Mouse (Mus musculus): Measurements from ENCODE around the gene Tas1r2. TPM values are rescaled to one million over a fixed set of nuclear protein-coding genes. Genes with fewer than 3 reads are reported as not detected.

The Tas1r2 gene
- not detected for polyA plus RNA-seq (2017; shearing (Covaris generic))

GRCm38 (mm10) chr4:139653238-139653637 lies at the start of gene Tas1r2:
TSS of gene Tas1r2 (plus strand) at chr4:139653538.

GRCm38 (mm10) chr4:139622373-139623282 lies 30.7 kb upstream of the Tas1r2 start, which contains the start of gene Aldh4a1:
TSS of gene Aldh4a1 (plus strand) at chr4:139622866.

Other genes starting within 250 kb of the Tas1r2 start
- gene Iffo2, start 123.0 kb upstream of the Tas1r2 start, polyA plus RNA-seq (2017; shearing (Covaris generic)): 1.8 TPM
- not detected for gene Gm21969, start 50.4 kb upstream of the Tas1r2 start, polyA plus RNA-seq (2017; shearing (Covaris generic))
- gene Aldh4a1, start 30.7 kb upstream of the Tas1r2 start, polyA plus RNA-seq (2017; shearing (Covaris generic)): 23.3 TPM
- gene Pax7, start 180.0 kb downstream of the Tas1r2 start, polyA plus RNA-seq (2017; shearing (Covaris generic)): not detected

Measured in CD4-positive, CD25-positive, alpha-beta regulatory T cell, adult 9 weeks (primary cell).